Mouse (Mus musculus) pancreas, adult 10 weeks (tissue): ENCODE data around the gene Slc35g2. TPM values are rescaled to one million over a fixed set of nuclear protein-coding genes. Genes with fewer than 3 reads are reported as not detected.

ENCODE experiments used
- polyA plus RNA-seq: library from polyadenylated mRNA; stranded (reverse); fragments of 350-450 nt; fragmentation: Illumina TruSeq; extraction: RNeasy Lipid Tissue Mini Kit (QIAGEN cat#74804); gene quantifications from one replicate; pipeline ENCODE4 v1.2.3, GENCODE M21; 2015; ENCODE audit warnings: low read depth, low replicate concordance; ENCODE audit not compliant: insufficient read depth

Slc35g2 gene
- polyA plus RNA-seq = 2.5 TPM

DNA sequence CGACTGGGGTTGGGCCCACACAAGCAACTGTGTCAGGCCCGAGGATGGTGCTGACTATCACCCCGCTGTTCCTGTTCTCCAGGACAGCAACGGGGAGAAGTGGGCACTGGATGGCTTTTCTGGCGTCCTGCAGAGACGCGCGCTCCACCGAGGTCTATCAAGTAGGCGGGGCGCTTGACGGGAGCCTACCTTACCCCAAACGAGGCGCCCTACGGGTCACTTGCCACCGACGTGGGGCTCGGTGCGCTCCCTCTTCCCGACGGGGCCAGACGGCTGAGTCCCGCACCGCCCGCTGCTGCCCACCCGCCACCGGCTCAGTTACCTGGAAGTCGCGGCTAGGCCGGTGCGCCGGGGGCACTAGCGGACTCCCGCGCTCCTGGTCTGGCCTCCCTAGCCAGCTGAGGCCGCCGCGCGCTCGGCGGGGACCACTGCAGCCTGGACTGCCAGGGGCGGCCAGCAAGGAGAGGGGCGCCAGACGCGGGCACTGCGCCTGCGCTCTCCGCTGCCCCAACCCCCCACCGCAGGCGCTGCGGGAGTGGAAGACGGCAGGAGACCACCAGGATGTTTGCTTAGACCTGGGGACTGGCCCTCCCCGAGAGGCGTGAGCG is at the start of gene Slc35g2:
TSS of gene Slc35g2 (minus strand) at position 465 of the 608 bp plus-strand sequence.

DNA sequence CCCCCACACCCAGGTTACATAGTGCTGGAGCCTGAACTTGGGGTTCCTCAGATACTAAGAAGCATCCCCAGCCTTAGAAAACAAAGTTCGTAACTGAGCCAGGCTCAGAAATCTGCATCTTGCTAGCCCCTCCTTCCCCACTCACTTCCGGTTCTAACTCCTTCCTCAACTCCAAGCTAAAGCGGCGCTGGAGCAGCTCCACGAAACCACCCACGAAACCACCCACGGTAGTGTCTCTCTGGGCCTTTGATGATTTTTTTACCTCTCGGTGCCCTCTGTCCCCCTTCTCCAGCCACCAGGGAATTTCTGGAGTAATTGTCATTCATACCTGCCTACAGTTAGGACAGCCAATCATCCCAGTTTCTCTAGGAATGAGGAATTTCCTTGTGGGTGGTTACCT is 26.7 kb upstream of the Slc35g2 start, which contains the start of gene Stag1:
TSS of gene Stag1 (plus strand) at position 253 of the 400 bp plus-strand sequence.

GRCm38 (mm10) chr9:100545715-100546593 is 24.9 kb downstream of the Slc35g2 start, which contains the start of gene Nck1:
Nck1 (minus strand) TSS chr9:100546134.

Other genes starting within 250 kb of the Slc35g2 start
- 2.4 TPM for gene Il20rb, start 84.3 kb downstream of the Slc35g2 start, polyA plus RNA-seq
- 14.9 TPM for gene Nck1, start 25.0 kb downstream of the Slc35g2 start, polyA plus RNA-seq
- gene Stag1, start 26.7 kb upstream of the Slc35g2 start, polyA plus RNA-seq = 8.5 TPM